Mouse (Mus musculus): ENCODE measurements around the gene Crim1.

DNA sequence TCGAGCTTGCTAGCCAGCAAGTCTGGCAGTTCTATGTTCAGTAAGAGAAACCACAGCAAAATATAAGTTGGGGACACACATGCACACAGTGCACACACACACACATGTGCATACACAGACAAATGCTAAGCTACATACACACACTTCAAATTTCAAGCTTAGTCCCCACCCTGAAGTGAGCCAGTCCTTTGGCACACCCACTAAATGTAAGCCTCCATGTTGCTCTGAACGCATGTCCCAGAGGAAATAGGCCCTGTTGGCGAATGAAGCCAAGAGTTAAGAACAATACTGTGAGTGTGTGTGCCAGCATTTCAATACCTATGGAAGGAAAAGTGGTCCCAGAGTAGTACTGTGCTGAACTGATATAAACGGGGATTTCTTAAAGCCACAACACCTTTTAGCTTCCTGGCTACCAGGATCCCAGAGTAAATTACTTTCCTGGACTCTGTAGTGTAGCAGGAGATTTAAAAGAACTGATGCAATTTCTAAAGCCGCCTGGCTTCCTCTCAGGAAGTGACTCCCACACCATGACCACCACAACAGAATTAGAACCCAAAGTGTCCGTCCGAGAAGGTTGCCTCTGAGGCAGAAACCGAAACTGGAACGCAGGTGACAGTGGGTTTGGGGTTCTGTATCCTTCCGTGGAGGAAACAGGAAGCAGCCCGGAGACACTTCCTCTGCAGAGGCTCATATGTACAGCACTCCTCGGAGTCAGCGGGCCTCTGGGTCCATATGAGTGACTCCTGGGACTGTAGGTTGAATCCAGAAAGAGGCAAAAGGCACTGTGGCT lies 162.1 kb downstream of the Crim1 start:
- TF ChIP-seq ZC3H11A (IDR thresholded peaks at IDR 0.05; ENCODE audit: borderline replicate concordance, low read depth, low read length) (no peak), MAFK (IDR thresholded peaks at IDR 0.05; ENCODE audit: insufficient read depth, low read depth, low read length) (no peak), ZNF384 (IDR thresholded peaks at IDR 0.05; ENCODE audit: low read depth, low read length) (no peak), HCFC1 (IDR thresholded peaks at IDR 0.05; ENCODE audit: borderline replicate concordance, insufficient read depth, low read length) (no peak), CHD2 (IDR thresholded peaks at IDR 0.05; ENCODE audit: low read depth, low read length) (no peak)
